Comparison of ENCODE assay signal across 22 mouse cellular contexts in genomic region chr4:130380418-130380817, GRCm38 (mm10). TPM values are rescaled to one million over a fixed set of nuclear protein-coding genes. Genes with fewer than 3 reads are reported as not detected.
DNase-seq lines count a peak whose midpoint lies in the region; ATAC-seq and TF ChIP-seq lines count a peak whose summit lies in the region.
"Had no signal": no experiment of that assay in that cellular context is flagged by ENCODE, and none has a peak within 500 bp of the region (broad histone marks: within the 10 kb centered on the region; RNA-seq: fewer than 3 reads in every experiment).

No protein-coding gene starts in this region.

- H3K27me3 ChIP-seq in intestine, postnatal 0 days (replicated peaks; ENCODE audit: control insufficient read depth, insufficient read depth, low read length), result no peaks in the 10 kb centered on the region
- no peaks in the 10 kb centered on the region for H3K27me3 ChIP-seq in intestine, embryonic 16.5 days (replicated peaks; ENCODE audit: control insufficient read depth, insufficient read depth, low read length)
- H3K27me3 ChIP-seq in liver, postnatal 0 days (ENCODE audit: insufficient read depth, low read length), result no peaks in the 10 kb centered on the region
- no peaks in the 10 kb centered on the region for H3K27me3 ChIP-seq in ES-Bruce4 (ENCODE audit: control insufficient read depth, insufficient read depth, low read length, poor library complexity, severe bottlenecking)
- H3K27me3 ChIP-seq: heart, embryonic 15.5 days; limb, embryonic 15.5 days; midbrain, embryonic 12.5 days; neural tube, embryonic 12.5 days had no signal

- H3K9ac ChIP-seq in intestine, postnatal 0 days (ENCODE audit: low read depth, low read length), result no peak overlapping the region
- no peak overlapping the region for H3K9ac ChIP-seq in intestine, embryonic 16.5 days (ENCODE audit: low read depth, low read length)
- no peak overlapping the region for H3K9ac ChIP-seq in liver, postnatal 0 days (replicated peaks)
- H3K9ac ChIP-seq in ES-Bruce4 (ENCODE audit: low read depth, poor library complexity, severe bottlenecking), result no peak overlapping the region
- H3K9ac ChIP-seq: forebrain, postnatal 0 days; heart, embryonic 15.5 days; hindbrain, embryonic 14.5 days; limb, embryonic 15.5 days; midbrain, embryonic 12.5 days; neural tube, embryonic 12.5 days had no signal

- TF ChIP-seq CTCF in intestine, postnatal 0 days (IDR thresholded peaks at IDR 0.05; ENCODE audit: low read depth), result peak; percentile 32; the same call in 1 of the 2 replicates
- TF ChIP-seq CTCF in liver, postnatal 0 days (IDR thresholded peaks at IDR 0.05; ENCODE audit: low read depth), result peak; percentile 50
- peak; percentile 5 for TF ChIP-seq CTCF in ES-Bruce4 (IDR thresholded peaks at IDR 0.05; ENCODE audit: low read depth, low read length)

- no peak for TF ChIP-seq EP300 in liver, postnatal 0 days (IDR thresholded peaks at IDR 0.05; ENCODE audit: low read depth)
- TF ChIP-seq EP300 in ES-Bruce4 (IDR thresholded peaks at IDR 0.05; ENCODE audit: insufficient read depth, low read depth, low read length), result no peak

- DNase-seq in liver, postnatal 0 days, result no peak
- DNase-seq in liver, result no peak
- DNase-seq in cerebellum, adult 18-20 months, result no peak
- DNase-seq: adrenal gland, postnatal 25 days; cerebellum, adult 9-10 months; forebrain, postnatal 0 days; gastrocnemius, postnatal 25 days; heart, postnatal 36 days; left cerebral cortex, postnatal 4 days; right cerebral cortex, postnatal 25 days; spleen, adult 18-20 months; thymus, postnatal 14 days had no signal

- no peaks in the 10 kb centered on the region for H3K9me3 ChIP-seq in intestine, postnatal 0 days (ENCODE audit: control insufficient read depth)
- 0 out of 2 replicates have a peak, but pooled peaks cover 3% of the 10 kb centered on the region for H3K9me3 ChIP-seq in intestine, embryonic 16.5 days (ENCODE audit: control insufficient read depth, low read length)
- no peaks in the 10 kb centered on the region for H3K9me3 ChIP-seq in liver, postnatal 0 days (ENCODE audit: low read length)
- no peaks in the 10 kb centered on the region for H3K9me3 ChIP-seq in ES-Bruce4 (replicated peaks; ENCODE audit: control insufficient read depth, insufficient read depth, low read length, poor library complexity, severe bottlenecking)
- H3K9me3 ChIP-seq: heart, embryonic 15.5 days; limb, embryonic 15.5 days; neural tube, embryonic 12.5 days had no signal

- H3K27ac ChIP-seq in intestine, postnatal 0 days (ENCODE audit: low read depth, low read length), result no peak overlapping the region
- no peak overlapping the region for H3K27ac ChIP-seq in intestine, embryonic 16.5 days (ENCODE audit: low read length)
- H3K27ac ChIP-seq in liver, postnatal 0 days (ENCODE audit: low read depth), result no peak overlapping the region
- H3K27ac ChIP-seq in ES-Bruce4 (ENCODE audit: insufficient read depth, low read length), result no peak overlapping the region
- H3K27ac ChIP-seq: embryonic facial prominence, embryonic 10.5 days; heart, embryonic 15.5 days; hindbrain, embryonic 14.5 days; limb, embryonic 15.5 days; midbrain, embryonic 12.5 days; neural tube, embryonic 12.5 days had no signal

- no peak for ATAC-seq in intestine, postnatal 0 days
- no peak for ATAC-seq in intestine, embryonic 16.5 days
- ATAC-seq in liver, postnatal 0 days, result no peak
- 0 out of 2 replicates have a peak, but pooled peaks have one; percentile 39 for ATAC-seq in erythroblast, adult 5-6 weeks (replicated peaks; ENCODE audit: low FRiP score, poor library complexity, severe bottlenecking)
- ATAC-seq: forebrain, postnatal 0 days had no signal

- no peaks in the 10 kb centered on the region for H3K4me1 ChIP-seq in intestine, postnatal 0 days (replicated peaks; ENCODE audit: control insufficient read depth, insufficient read depth, low read length)
- no peaks in the 10 kb centered on the region for H3K4me1 ChIP-seq in intestine, embryonic 16.5 days (ENCODE audit: control insufficient read depth, insufficient read depth, low read length)
- no peaks in the 10 kb centered on the region for H3K4me1 ChIP-seq in liver, postnatal 0 days (ENCODE audit: insufficient read depth)
- no peaks in the 10 kb centered on the region for H3K4me1 ChIP-seq in ES-Bruce4 (ENCODE audit: control insufficient read depth, insufficient read depth, low read length)
- H3K4me1 ChIP-seq: embryonic facial prominence, embryonic 10.5 days; heart, embryonic 15.5 days; limb, embryonic 15.5 days; midbrain, embryonic 12.5 days; neural tube, embryonic 12.5 days had no signal

- TF ChIP-seq POLR2A in ES-Bruce4 (IDR thresholded peaks at IDR 0.05; ENCODE audit: insufficient read depth, low read length), result no peak

- no peak overlapping the region for H3K4me3 ChIP-seq in intestine, postnatal 0 days (ENCODE audit: low read depth, low read length)
- H3K4me3 ChIP-seq in intestine, embryonic 16.5 days (ENCODE audit: low read length), result no peak overlapping the region
- no peak overlapping the region for H3K4me3 ChIP-seq in liver, postnatal 0 days (ENCODE audit: low read depth, low read length)
- H3K4me3 ChIP-seq in ES-Bruce4 (ENCODE audit: low read depth, low read length), result no peak overlapping the region
- H3K4me3 ChIP-seq: embryonic facial prominence, embryonic 10.5 days; heart, embryonic 15.5 days; limb, embryonic 15.5 days; midbrain, embryonic 12.5 days; neural tube, embryonic 12.5 days had no signal

- WGBS in intestine, postnatal 0 days, result 80% methylated on average over 2 of the region's 2 CpGs
- 83% methylated on average over 2 of the region's 2 CpGs for WGBS in intestine, embryonic 16.5 days
- WGBS in liver, postnatal 0 days (ENCODE audit: insufficient replicate concordance), result 75% methylated on average over 2 of the region's 2 CpGs

- H3K36me3 ChIP-seq in intestine, postnatal 0 days (ENCODE audit: control insufficient read depth, insufficient read depth), result peaks cover 76% of the 10 kb centered on the region
- H3K36me3 ChIP-seq in intestine, embryonic 16.5 days (ENCODE audit: control insufficient read depth, insufficient read depth, low read length), result peaks cover 38% of the 10 kb centered on the region
- peaks cover 75% of the 10 kb centered on the region for H3K36me3 ChIP-seq in liver, postnatal 0 days (replicated peaks; ENCODE audit: insufficient read depth, low read length)
- peaks cover 48% of the 10 kb centered on the region for H3K36me3 ChIP-seq in ES-Bruce4 (ENCODE audit: control insufficient read depth, insufficient read depth, low read length, poor library complexity, severe bottlenecking)

- H3K4me2 ChIP-seq in intestine, postnatal 0 days (replicated peaks; ENCODE audit: low read depth), result no peak overlapping the region
- no peak overlapping the region for H3K4me2 ChIP-seq in intestine, embryonic 16.5 days (ENCODE audit: low read depth, low read length)
- no peak overlapping the region for H3K4me2 ChIP-seq in liver, postnatal 0 days (ENCODE audit: low read depth, low read length)
- H3K4me2 ChIP-seq: heart, embryonic 15.5 days; hindbrain, embryonic 14.5 days; limb, embryonic 15.5 days; midbrain, embryonic 12.5 days; neural tube, embryonic 12.5 days had no signal

RNA-seq across cellular contexts. Expression of gene Snrnp40, which starts 20.5 kb away (rescaled TPM):
- 44.3 and 46.1 TPM in 2 replicates for polyA plus RNA-seq in intestine, postnatal 0 days (2015; fragmentation: Nextera tagmentation; extraction: Ambion mirVana)
- polyA plus RNA-seq in intestine, embryonic 16.5 days (2015; fragmentation: Nextera tagmentation; extraction: Ambion mirVana), result 108 and 118 TPM in 2 replicates
- 37.7 and 39.9 TPM in 2 replicates for polyA plus RNA-seq in liver, postnatal 0 days (2015; fragmentation: Nextera tagmentation; extraction: Ambion mirVana)
- polyA plus RNA-seq in ES-Bruce4 (2011; ENCODE audit: insufficient read depth, insufficient read length, low read depth, missing spikeins), result 84.2 and 88.4 TPM in 2 replicates
- total RNA-seq in erythroblast, adult 5-6 weeks (2015; ENCODE audit: low replicate concordance), result 18.6 and 30.5 TPM in 2 replicates
- total RNA-seq in erythroblast, adult 5-6 weeks (2017; ENCODE audit: low replicate concordance), result 25.0 and 28.2 TPM in 2 replicates

RNA-seq across cellular contexts. Expression of gene Zcchc17, which starts 20.7 kb away (rescaled TPM):
- polyA plus RNA-seq in intestine, postnatal 0 days (2015; fragmentation: Nextera tagmentation; extraction: Ambion mirVana), result 46.4 and 49.2 TPM in 2 replicates
- polyA plus RNA-seq in intestine, embryonic 16.5 days (2015; fragmentation: Nextera tagmentation; extraction: Ambion mirVana), result 56.3 and 59.7 TPM in 2 replicates
- polyA plus RNA-seq in liver, postnatal 0 days (2015; fragmentation: Nextera tagmentation; extraction: Ambion mirVana), result 26.3 and 27.5 TPM in 2 replicates
- 21.3 and 25.1 TPM in 2 replicates for polyA plus RNA-seq in ES-Bruce4 (2011; ENCODE audit: insufficient read depth, insufficient read length, low read depth, missing spikeins)
- total RNA-seq in erythroblast, adult 5-6 weeks (2015; ENCODE audit: low replicate concordance), result 7.1 and 8.8 TPM in 2 replicates
- 27.9 and 61.2 TPM in 2 replicates for total RNA-seq in erythroblast, adult 5-6 weeks (2017; ENCODE audit: low replicate concordance)
